Mouse (Mus musculus) kidney, adult 9 months (tissue): ENCODE data around the gene Olfr1113.
"Not testable (repeated sequence)": the region's sequence is repeated elsewhere in the genome, so short reads cannot be mapped to it uniquely, and the experiment has no call there.

ENCODE experiments used
- DNase-seq: peaks from one replicate; pipeline ENCODE4 v3.0.0; 2022

Gene Olfr1113

DNA sequence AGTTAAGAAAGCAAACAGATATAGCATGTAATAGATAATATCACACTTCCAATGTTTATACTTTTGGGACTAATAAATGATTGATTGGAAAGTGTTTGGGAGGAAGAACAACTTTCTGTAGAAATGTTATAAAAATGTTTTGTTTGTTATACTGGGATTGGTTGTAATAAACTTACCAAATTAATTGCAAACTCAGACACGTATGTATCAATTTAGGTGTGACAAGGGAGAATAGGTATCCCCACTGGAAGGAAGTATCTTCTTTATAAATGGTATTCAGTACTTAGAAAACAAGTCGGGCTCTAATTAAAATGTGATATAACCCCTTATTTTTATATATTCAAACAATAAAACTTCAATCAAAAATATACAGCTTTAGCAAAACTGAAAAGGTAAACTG, at the start of gene Olfr1113:
Olfr1113 (plus strand) TSS at position 301 of the 400 bp plus-strand sequence.
- no peak for DNase-seq

DNA sequence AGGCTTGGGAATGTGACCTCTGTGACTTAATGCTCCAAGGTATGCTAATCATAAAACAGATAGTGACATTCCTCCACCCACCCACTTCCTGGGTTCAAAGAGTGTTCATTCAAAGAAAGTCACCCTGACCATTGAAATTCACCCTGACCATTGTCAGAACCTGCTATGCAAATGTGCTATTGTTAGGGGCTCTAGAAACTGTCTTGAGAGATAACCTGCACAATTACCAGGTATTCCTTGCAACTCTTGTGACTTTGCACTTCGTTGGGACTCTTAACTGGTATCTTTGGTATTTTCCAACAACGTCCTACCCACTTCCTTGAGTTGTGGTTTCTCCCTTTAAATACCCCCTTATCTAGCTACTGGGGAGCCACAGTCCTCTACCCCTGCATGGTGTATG, 41.0 kb upstream of the Olfr1113 start:
- DNase-seq: not testable (repeated sequence)

DNA sequence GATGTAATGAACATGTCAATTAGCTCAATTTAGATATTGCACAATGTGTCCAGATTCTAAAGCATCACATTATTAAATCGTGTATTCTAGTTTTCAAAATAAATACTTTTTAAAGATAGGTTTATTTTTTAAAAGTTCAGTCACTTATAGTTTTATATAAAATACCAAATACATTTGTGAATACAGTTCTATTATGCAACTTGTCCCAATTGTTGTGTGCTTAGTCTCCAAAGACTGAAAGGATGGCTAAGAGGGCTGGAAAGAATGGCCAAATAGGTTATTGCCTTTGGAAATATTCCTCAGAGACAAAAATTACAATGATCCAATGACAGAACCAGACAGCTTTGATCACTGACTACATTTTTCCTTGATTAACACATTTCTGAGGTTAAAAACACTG, 21.3 kb upstream of the Olfr1113 start, which contains the start of gene Olfr1112:
Olfr1112 (plus strand) TSS at position 301 of the 400 bp plus-strand sequence.
- DNase-seq: no peak

DNA sequence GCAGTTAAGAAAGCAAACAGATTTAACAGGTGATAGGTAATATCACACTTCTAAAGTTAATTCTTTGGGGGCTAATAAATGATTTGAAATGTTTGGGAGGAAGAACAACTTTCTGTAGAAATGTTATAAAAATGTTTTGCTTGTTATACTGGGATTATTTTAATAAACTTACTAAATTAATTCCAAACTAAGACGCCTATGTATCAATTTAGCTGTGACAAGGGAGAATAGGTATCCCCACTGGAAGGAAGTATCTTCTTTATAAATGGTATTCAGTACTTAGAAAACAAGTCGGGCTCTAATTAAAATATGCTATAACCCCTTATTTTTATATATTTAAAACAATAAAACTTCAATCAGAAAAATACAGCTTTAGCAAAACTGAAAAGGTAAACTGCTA, 38.9 kb downstream of the Olfr1113 start, which contains the start of gene Olfr1115:
Olfr1115 (plus strand) TSS at position 301 of the 400 bp plus-strand sequence.
- no peak for DNase-seq
